Comparison of ENCODE assay signal across 8 mouse cellular contexts in the genomic region with DNA sequence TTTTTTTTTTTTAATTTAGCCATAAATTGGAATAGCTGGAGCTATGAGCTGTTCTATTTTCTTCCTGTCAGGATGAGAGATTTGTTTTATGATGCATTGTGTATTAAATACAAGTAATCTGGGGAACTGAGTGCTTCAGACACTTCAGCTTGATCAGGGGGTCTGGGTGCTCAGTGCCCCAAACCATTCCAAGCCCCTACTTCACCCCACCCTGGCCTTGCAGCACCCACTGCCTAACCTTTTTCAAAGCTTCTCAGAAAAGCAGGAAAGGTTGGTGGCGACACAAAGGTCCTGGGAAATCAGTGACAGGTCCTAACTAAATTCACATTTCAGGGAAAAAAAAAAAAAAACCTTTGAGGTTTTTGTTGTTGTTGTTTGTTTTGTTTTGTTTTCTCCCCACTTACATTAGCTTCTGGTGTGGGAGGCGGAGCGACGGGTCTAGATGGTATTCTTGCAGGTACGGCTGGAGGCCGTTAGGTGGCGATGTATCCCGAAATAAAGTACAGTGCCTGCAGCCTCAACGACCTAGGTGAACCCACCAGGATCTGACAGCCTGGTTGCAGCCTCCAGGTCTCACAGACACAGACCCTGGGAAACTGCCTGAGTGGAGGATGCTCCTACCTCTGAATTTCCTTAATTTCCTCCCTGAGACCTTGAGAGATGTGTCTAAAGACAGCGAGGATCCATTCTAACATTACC.
DNase-seq lines count a peak whose midpoint lies in the region; ATAC-seq lines count a peak whose summit lies in the region.

No protein-coding gene starts in this region.

- WGBS in intestine, embryonic 16.5 days = 16% methylated on average over 10 of the region's 10 CpGs
- WGBS in midbrain, embryonic 13.5 days = 10% methylated on average over 10 of the region's 10 CpGs

- no peak overlapping the region for H3K9ac ChIP-seq in intestine, embryonic 16.5 days (ENCODE audit: low read depth, low read length)
- H3K9ac ChIP-seq in midbrain, embryonic 13.5 days (replicated peaks) = no peak overlapping the region

- peaks cover 9% of the 10 kb centered on the region; the same call in 1 of the 2 replicates for H3K4me1 ChIP-seq in intestine, embryonic 16.5 days (ENCODE audit: control insufficient read depth, insufficient read depth, low read length)
- H3K4me1 ChIP-seq in midbrain, embryonic 13.5 days (replicated peaks) = peaks cover 27% of the 10 kb centered on the region

- peak; percentile 2 for DNase-seq in CD4-positive, CD25-positive, alpha-beta regulatory T cell, adult 2 months (ENCODE audit: low read depth, low spot score)
- peak; percentile 58 for DNase-seq in gastrocnemius, postnatal 25 days
- DNase-seq in left cerebral cortex, postnatal 36 days (ENCODE audit: low spot score in 2 of 2) = peak; percentile 42 to 50
- DNase-seq in testis, postnatal 14 days (ENCODE audit: low spot score) = peak; percentile 44

- no peak overlapping the region for H3K27ac ChIP-seq in intestine, embryonic 16.5 days (ENCODE audit: low read length)
- no peak overlapping the region for H3K27ac ChIP-seq in midbrain, embryonic 13.5 days

- no peaks in the 10 kb centered on the region for H3K9me3 ChIP-seq in intestine, embryonic 16.5 days (ENCODE audit: control insufficient read depth, low read length)
- no peaks in the 10 kb centered on the region for H3K9me3 ChIP-seq in midbrain, embryonic 13.5 days

- no peak overlapping the region for H3K4me2 ChIP-seq in intestine, embryonic 16.5 days (ENCODE audit: low read depth, low read length)
- no peak overlapping the region for H3K4me2 ChIP-seq in midbrain, embryonic 13.5 days (replicated peaks)

- ATAC-seq in CD4-positive, CD25-positive, alpha-beta regulatory T cell, adult 4 months = no peak
- ATAC-seq in common myeloid progenitor, adult 5-6 weeks (replicated peaks; ENCODE audit: low read depth, poor library complexity, severe bottlenecking) = peak; percentile 91
- ATAC-seq in intestine, embryonic 16.5 days = 0 out of 2 replicates have a peak, but pooled peaks have one; percentile 40
- peak; percentile 75 for ATAC-seq in midbrain, embryonic 13.5 days

- H3K4me3 ChIP-seq in intestine, embryonic 16.5 days (ENCODE audit: low read length) = no peak overlapping the region
- no peak overlapping the region for H3K4me3 ChIP-seq in midbrain, embryonic 13.5 days (replicated peaks)

- intact Hi-C loops in left cerebral cortex, postnatal 36 days (cut with DNase I) = loop anchor here (10.0 kb wide), 3 partner anchors 200 to 500 kb away; no protein-coding TSS in a partner anchor

- H3K36me3 ChIP-seq in intestine, embryonic 16.5 days (ENCODE audit: control insufficient read depth, insufficient read depth, low read length) = no peaks in the 10 kb centered on the region
- no peaks in the 10 kb centered on the region for H3K36me3 ChIP-seq in midbrain, embryonic 13.5 days

- H3K27me3 ChIP-seq in intestine, embryonic 16.5 days (replicated peaks; ENCODE audit: control insufficient read depth, insufficient read depth, low read length) = peaks cover 17% of the 10 kb centered on the region; the same call in 1 of the 2 replicates
- H3K27me3 ChIP-seq in midbrain, embryonic 13.5 days = peaks cover 22% of the 10 kb centered on the region

Comparison
In these comparisons a context has a peak if more than half of its experiments do, and no peak if none do; other contexts are left out.
1. DNase-seq: peak in every context shown above with its lines; median percentile 58 in gastrocnemius, postnatal 25 days; 46 in left cerebral cortex, postnatal 36 days; 44 in testis, postnatal 14 days; 2 in CD4-positive, CD25-positive, alpha-beta regulatory T cell, adult 2 months.